Mouse (Mus musculus) cortical plate, adult 2 months (tissue): ENCODE results near the gene Flt3l.

Experiments
- CTCF ChIP-seq: fragments of 200-500 bp; IDR thresholded peaks from 2 replicates; pipeline ENCODE4 v1.5.1; 2011; ENCODE audit warnings: mild to moderate bottlenecking, control low read depth, low read length; ENCODE audit not compliant: insufficient read depth; ENCODE audit errors: extremely low read depth
- POLR2A ChIP-seq: fragments of 200-500 bp; IDR thresholded peaks from 2 replicates; pipeline ENCODE4 v1.6.1; 2011; ENCODE audit warnings: mild to moderate bottlenecking, low read length, control low read depth; ENCODE audit not compliant: insufficient read depth; ENCODE audit errors: extremely low read depth

DNA sequence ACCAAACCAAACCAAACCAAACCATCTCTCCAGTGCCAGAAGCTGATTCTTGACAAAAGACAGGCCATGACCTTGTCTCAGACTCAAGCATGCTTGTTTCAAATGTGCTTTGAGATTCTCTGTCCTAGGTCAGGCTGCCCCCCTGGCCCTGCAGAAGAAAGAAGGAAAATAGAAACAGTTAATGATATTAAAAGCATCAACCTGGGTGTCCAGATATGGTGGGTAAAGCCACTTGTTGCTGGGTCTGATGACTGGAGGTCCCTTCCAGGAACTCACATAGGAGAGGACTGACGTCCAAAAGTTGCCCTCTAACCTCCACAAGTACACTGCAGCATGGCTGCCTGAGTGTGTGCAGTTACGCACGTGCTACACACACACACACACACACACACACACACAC, 24.6 kb upstream of the Flt3l start:
- TF ChIP-seq CTCF = no peak
- TF ChIP-seq POLR2A = no peak
